Mouse (Mus musculus) megakaryocyte-erythroid progenitor cell, adult 5-6 weeks (primary cell): ENCODE data around the gene Pid1. TPM values are rescaled to one million over a fixed set of nuclear protein-coding genes. Genes with fewer than 3 reads are reported as not detected.

ENCODE experiments used
- ATAC-seq: replicated peaks from 2 replicates; pipeline ENCODE4 v1.8.0; 2016; ENCODE audit warnings: mild to moderate bottlenecking, inconsistent platforms; ENCODE audit not compliant: severe bottlenecking, poor library complexity, low FRiP score, low TSS enrichment
- total RNA-seq, 2 experiments: library from RNA; stranded (forward) in 1 of 2; stranded (reverse) in 1 of 2; fragments of 200-1000, 215-1000 nt in 1 of 2; fragments of >200 nt in 1 of 2; fragmentation: Nextera tagmentation in 1 of 2; gene quantifications; 2 replicates each; pipeline ENCODE4 v1.2.3; 2014 to 2017

The Pid1 gene
- total RNA-seq, 2 experiments from 2014 or later, result 3.6 TPM; not detected in 1

DNA sequence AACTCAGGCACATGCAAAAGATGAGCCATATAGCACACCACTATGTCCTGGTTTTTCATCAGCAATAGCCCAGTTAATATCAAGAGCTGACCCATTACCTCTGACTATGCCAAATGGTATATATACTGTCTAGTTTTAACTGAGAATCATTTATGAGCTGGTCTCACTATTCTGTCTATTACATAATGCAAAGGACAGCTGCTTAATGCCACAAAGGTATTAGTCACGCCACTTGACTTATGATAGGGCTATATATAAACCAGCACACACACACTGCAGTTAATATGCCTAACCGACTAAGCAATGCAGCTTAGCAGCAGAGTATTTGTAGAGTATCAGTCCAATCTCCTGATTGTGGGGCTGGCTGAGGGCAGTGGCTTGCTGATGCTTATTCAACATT lies 270.7 kb downstream of the Pid1 start:
- ATAC-seq, result no peak

GRCm38 (mm10) chr1:84089664-84090063 lies 274.3 kb downstream of the Pid1 start:
- no peak for ATAC-seq

DNA sequence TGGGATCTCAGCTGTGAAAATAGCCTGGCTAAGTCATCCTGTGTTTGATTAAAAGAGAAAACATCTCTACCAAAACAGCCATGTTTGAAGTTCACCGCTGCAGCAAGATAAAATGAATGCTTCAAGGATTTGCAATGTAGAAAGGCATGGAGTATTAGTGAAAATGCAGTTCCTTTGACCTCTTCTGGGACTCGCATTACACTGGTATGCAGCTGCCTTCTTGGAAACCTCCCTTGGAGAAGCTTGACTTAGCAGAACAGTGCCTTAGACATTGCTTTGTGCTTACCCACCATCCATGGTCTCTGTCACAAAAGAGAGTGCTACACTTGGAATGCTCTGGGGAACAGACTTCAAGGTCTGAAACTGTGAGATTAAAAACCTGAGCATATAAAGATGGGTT lies 276.0 kb downstream of the Pid1 start:
- ATAC-seq, result no peak

GRCm38 (mm10) chr1:84087325-84087724 lies 276.7 kb downstream of the Pid1 start:
- no peak for ATAC-seq

GRCm38 (mm10) chr1:84086486-84086885 lies 277.5 kb downstream of the Pid1 start:
- ATAC-seq, result no peak

- no peak for ATAC-seq
These were observed 278.6 kb downstream of the Pid1 start for GRCm38 (mm10) chr1:84085361-84085760.

DNA sequence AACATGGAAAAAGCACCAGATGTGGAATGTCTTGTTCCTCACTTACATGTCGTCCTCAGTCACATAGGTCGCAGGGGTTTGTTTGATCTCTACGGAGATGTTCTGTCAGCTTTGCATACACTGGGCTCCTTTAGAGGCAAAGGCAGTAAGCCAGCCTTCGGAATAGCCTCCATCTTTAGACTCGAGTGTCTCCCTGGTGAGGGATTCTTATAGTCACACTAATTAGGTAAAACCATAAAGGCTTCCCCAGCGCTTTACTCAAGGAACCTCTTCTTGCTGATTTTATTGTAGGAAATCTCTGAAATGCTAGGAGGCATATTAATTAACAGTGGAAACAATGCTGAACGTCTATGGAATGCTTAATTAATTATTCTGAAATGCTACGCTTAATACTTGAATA lies 284.4 kb downstream of the Pid1 start:
- ATAC-seq, result no peak

DNA sequence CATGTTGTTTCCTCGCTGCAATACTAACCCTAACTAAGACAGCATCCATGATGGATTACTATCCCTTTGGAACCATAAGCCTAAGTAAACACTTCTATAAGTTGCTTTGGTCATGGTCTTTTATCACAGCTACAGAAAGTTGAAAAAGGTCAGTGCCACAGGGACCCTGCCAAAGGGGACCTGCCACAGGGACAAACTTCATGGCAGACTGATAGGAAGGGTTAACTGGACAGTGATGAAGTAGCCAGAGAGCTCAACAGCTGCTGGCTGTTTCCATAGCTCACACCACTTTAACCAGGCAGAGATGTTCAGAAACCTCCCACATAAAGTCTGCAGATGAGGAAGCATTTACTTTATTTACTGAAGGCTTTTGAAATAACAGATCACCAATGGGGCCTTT lies 287.0 kb downstream of the Pid1 start:
- no peak for ATAC-seq

DNA sequence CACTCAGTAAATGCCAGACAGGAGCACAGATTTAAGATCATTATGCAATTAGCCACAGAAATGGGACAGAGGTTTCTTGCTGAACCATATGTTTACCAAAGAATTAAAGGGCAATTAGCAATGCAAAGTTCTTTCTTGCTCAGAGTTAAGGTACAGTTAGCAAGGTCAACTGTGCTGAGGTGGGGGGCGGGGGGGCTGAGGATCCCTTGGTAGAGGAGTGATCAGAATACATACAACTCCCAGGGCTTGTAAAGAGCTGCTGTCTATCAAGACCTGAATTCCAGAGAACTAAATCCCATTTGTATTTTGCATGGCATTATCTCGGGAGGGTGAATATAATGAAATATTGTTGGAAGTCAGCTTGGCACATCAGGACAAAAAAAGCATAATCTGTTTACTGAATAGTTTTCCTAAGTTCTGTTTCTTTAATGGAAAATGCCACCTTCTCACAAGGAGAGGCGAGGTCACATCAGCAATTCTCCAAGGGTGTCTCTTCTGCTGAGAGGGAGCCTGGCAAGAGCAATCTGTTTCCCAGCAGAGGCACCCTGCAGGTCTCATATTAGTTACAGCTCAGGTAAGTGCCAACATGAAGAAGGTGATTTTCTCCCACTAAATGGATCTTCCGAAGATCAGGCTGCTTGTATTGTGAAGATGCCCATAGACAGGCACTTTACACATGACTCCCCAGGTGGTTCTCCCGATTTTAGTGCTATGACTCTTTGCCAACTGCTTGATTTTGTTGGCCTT lies 306.9 kb downstream of the Pid1 start:
- ATAC-seq, result no peak

- no peak for ATAC-seq
These were observed 307.7 kb downstream of the Pid1 start for GRCm38 (mm10) chr1:84056306-84056705.

DNA sequence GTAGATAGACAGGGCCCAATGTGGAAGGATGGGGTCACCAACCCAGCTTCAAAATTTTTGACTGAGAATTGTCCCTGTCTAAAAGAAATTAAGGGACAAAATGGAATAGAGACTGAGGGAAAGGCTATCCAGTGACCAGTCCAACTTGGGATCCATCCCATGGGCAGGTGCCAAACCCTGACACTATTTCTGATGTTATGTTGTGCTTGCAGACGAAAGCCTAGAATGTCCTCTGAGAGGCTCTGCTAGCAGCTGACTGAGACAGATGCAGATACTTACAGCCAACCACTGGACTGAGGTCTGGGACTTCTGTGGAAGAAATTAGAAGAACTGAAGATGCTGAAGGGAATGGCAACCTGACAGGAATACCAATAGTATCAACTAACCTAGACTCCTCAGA lies 338.2 kb downstream of the Pid1 start:
- ATAC-seq, result no peak

DNA sequence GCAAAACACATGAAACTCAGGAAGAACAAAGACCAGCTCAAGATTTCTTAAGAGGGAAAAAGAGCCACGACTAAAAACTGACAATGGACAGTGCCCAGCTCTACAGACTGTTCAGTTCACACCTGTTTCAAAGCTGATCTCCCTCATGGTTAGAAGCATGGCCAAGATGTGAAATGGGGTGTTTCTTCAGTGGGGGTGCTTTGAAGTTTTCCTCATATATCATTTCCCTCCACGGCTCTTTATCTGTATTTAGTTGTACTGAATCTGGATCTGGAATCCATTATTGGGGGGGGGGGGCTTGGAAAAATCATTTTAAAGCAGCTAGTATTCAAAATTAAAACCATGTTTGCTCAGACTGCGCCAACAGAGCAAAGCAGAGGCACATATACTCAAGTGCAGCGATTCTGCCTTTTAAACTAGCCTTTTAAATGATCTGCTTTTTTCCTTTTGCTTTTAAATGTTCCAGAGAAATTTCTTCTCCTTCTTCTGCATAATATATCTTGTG lies 351.1 kb downstream of the Pid1 start:
- no peak for ATAC-seq

DNA sequence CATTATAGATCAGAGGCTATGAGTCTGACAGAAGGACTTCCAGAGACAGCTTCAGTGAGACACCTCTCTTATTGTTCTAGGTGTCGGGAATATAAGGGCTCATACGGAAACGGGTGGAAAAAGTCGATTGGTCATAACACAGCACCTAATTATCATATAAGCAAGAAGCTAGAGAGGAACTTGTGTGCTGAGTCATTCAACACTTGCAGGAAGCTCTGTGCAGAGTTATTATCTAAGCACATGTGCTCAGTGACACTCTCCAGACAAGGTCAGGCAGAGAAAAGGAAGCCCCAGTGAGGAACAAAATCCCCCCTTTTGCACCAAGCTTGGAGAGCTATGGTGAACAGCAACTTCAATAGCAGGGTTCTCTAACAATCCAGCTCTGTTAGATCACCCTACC lies 361.4 kb downstream of the Pid1 start:
- ATAC-seq, result no peak
